11 mouse cellular contexts compared by ENCODE assay signal in genomic region chr5:135945916-135946408, GRCm38 (mm10). TPM values are rescaled to one million over a fixed set of nuclear protein-coding genes. Genes with fewer than 3 reads are reported as not detected.
DNase-seq lines count a peak whose midpoint lies in the region; ATAC-seq and TF ChIP-seq lines count a peak whose summit lies in the region.
"Had no signal": no experiment of that assay in that cellular context is flagged by ENCODE, and none has a peak within 500 bp of the region (broad histone marks: within the 10 kb centered on the region; RNA-seq: fewer than 3 reads in every experiment).

No protein-coding gene starts in this region.

- no peaks in the 10 kb centered on the region for H3K27me3 ChIP-seq in megakaryocyte, embryonic 14.5 days (replicated peaks)
- H3K27me3 ChIP-seq in forebrain, postnatal 0 days (ENCODE audit: insufficient read depth, low read length), result no peaks in the 10 kb centered on the region
- H3K27me3 ChIP-seq in stomach, embryonic 14.5 days (ENCODE audit: control insufficient read depth, insufficient read depth, low read length), result no peaks in the 10 kb centered on the region
- H3K27me3 ChIP-seq: liver, embryonic 15.5 days had no signal

- H3K27ac ChIP-seq in forebrain, postnatal 0 days (ENCODE audit: low read depth, low read length), result no peak overlapping the region
- H3K27ac ChIP-seq in stomach, embryonic 14.5 days (ENCODE audit: low read length), result no peak overlapping the region
- no peak overlapping the region for H3K27ac ChIP-seq in layer of hippocampus, adult 2 months
- H3K27ac ChIP-seq: liver, embryonic 15.5 days had no signal

- peak; percentile 25 for DNase-seq in gastrocnemius, postnatal 10 days
- DNase-seq in gastrocnemius, postnatal 4 days (ENCODE audit: low spot score in 2 of 2), result no peak
- DNase-seq in forebrain, postnatal 0 days, result peak; percentile 55
- DNase-seq in layer of hippocampus, adult 2 months (ENCODE audit: low spot score in 2 of 2), result no peak
- DNase-seq in spleen, adult 18-20 months, result no peak
- DNase-seq: kidney, adult 8-10 months had no signal

- H3K4me3 ChIP-seq in megakaryocyte, embryonic 14.5 days (replicated peaks), result peak overlapping the region; percentile 30
- H3K4me3 ChIP-seq in forebrain, postnatal 0 days (ENCODE audit: low read depth, low read length), result no peak overlapping the region
- H3K4me3 ChIP-seq in stomach, embryonic 14.5 days (ENCODE audit: low read depth, low read length), result no peak overlapping the region
- H3K4me3 ChIP-seq in layer of hippocampus, adult 2 months, result no peak overlapping the region
- H3K4me3 ChIP-seq: liver, embryonic 15.5 days had no signal

- H3K4me2 ChIP-seq in forebrain, postnatal 0 days (ENCODE audit: low read depth), result peak overlapping the region; percentile 6; the same call in 1 of the 2 replicates
- H3K4me2 ChIP-seq in stomach, embryonic 14.5 days (replicated peaks; ENCODE audit: low read depth, low read length), result no peak overlapping the region
- H3K4me2 ChIP-seq: liver, embryonic 15.5 days had no signal

- WGBS in forebrain, postnatal 0 days, result 47% methylated on average over 10 of the region's 10 CpGs
- WGBS in stomach, embryonic 14.5 days, result 45% methylated on average over 10 of the region's 10 CpGs

- H3K9me3 ChIP-seq in megakaryocyte, embryonic 14.5 days, result peaks cover 7% of the 10 kb centered on the region
- no peaks in the 10 kb centered on the region for H3K9me3 ChIP-seq in forebrain, postnatal 0 days (ENCODE audit: low read length)
- no peaks in the 10 kb centered on the region for H3K9me3 ChIP-seq in stomach, embryonic 14.5 days (ENCODE audit: control insufficient read depth, low read depth, low read length)
- H3K9me3 ChIP-seq: liver, embryonic 15.5 days had no signal

- H3K9ac ChIP-seq in forebrain, postnatal 0 days, result 0 out of 2 replicates have a peak overlapping the region, but pooled peaks have one; percentile 10
- H3K9ac ChIP-seq in stomach, embryonic 14.5 days (replicated peaks; ENCODE audit: low read depth, low read length), result no peak overlapping the region
- H3K9ac ChIP-seq: liver, embryonic 15.5 days had no signal

- no peaks in the 10 kb centered on the region for H3K36me3 ChIP-seq in megakaryocyte, embryonic 14.5 days (replicated peaks; ENCODE audit: low read length)
- H3K36me3 ChIP-seq in forebrain, postnatal 0 days (ENCODE audit: insufficient read depth), result no peaks in the 10 kb centered on the region
- no peaks in the 10 kb centered on the region for H3K36me3 ChIP-seq in stomach, embryonic 14.5 days (ENCODE audit: control insufficient read depth, insufficient read depth, low read length)
- H3K36me3 ChIP-seq: liver, embryonic 15.5 days had no signal

- no peak for ATAC-seq in megakaryocyte, adult 5-6 weeks (ENCODE audit: poor library complexity, severe bottlenecking)
- peak; percentile 25; the same call in 1 of the 2 replicates for ATAC-seq in forebrain, postnatal 0 days
- ATAC-seq in stomach, embryonic 14.5 days (ENCODE audit: insufficient number of reproducible peaks, insufficient read depth, low FRiP score, low read depth), result peak; percentile 68; the same call in 1 of the 2 replicates

- TF ChIP-seq CTCF in forebrain, postnatal 0 days (IDR thresholded peaks at IDR 0.05; ENCODE audit: low read depth), result no peak
- no peak for TF ChIP-seq CTCF in layer of hippocampus, adult 2 months (conservative IDR thresholded peaks at IDR 0.05)

- H3K4me1 ChIP-seq in megakaryocyte, embryonic 14.5 days, result peaks cover 45% of the 10 kb centered on the region
- H3K4me1 ChIP-seq in forebrain, postnatal 0 days (ENCODE audit: insufficient read depth), result no peaks in the 10 kb centered on the region
- H3K4me1 ChIP-seq in stomach, embryonic 14.5 days (ENCODE audit: control insufficient read depth, insufficient read depth, low read length), result peaks cover 7% of the 10 kb centered on the region

RNA-seq across cellular contexts. Expression of gene Ywhag, which starts 11.5 kb away (rescaled TPM):
- total RNA-seq in gastrocnemius, postnatal 10 days (2021), result 100 to 1,000 TPM; 302 to 322 TPM
- 100 to 1,000 TPM; 340 to 349 TPM for total RNA-seq in gastrocnemius, postnatal 4 days (2021)
- 121 and 148 TPM in 2 replicates for polyA plus RNA-seq in megakaryocyte, embryonic 14.5 days (2012; ENCODE audit: insufficient read depth, low replicate concordance)
- 124 and 141 TPM in 2 replicates for total RNA-seq in megakaryocyte, adult 5-6 weeks (2015)
- total RNA-seq in megakaryocyte, adult 5-6 weeks (2017), result 72.4 and 88.1 TPM in 2 replicates
- 220 and 286 TPM in 2 replicates for total RNA-seq in forebrain, postnatal 0 days (2014; rRNA removed)
- 603 and 867 TPM in 2 replicates for polyA plus RNA-seq in forebrain, postnatal 0 days (2015; fragmentation: Nextera tagmentation; extraction: Ambion mirVana)
- 99.4 and 101 TPM in 2 replicates for polyA plus RNA-seq in stomach, embryonic 14.5 days (2014; fragmentation: Nextera tagmentation; extraction: Ambion mirVana)
- 1,000 to 10,000 TPM; 1,218 to 1,292 TPM for total RNA-seq in layer of hippocampus, adult 2 months (2021)

RNA-seq across cellular contexts. Expression of gene Ssc4d, which starts 28.4 kb away (rescaled TPM):
- total RNA-seq in gastrocnemius, postnatal 10 days (2021), result 1 to 10 TPM in 1 of 2 experiments, under 1 TPM in 1; 0.78 to 1.1 TPM
- 1 to 10 TPM; 1.3 to 1.6 TPM for total RNA-seq in gastrocnemius, postnatal 4 days (2021)
- polyA plus RNA-seq in megakaryocyte, embryonic 14.5 days (2012; ENCODE audit: insufficient read depth, low replicate concordance), result 5.0 and 13.7 TPM in 2 replicates
- 17.1 and 19.9 TPM in 2 replicates for total RNA-seq in megakaryocyte, adult 5-6 weeks (2015)
- 6.0 and 7.4 TPM in 2 replicates for total RNA-seq in megakaryocyte, adult 5-6 weeks (2017)
- 6.5 and 7.0 TPM in 2 replicates for total RNA-seq in forebrain, postnatal 0 days (2014; rRNA removed)
- polyA plus RNA-seq in forebrain, postnatal 0 days (2015; fragmentation: Nextera tagmentation; extraction: Ambion mirVana), result 2.5 and 4.0 TPM in 2 replicates
- polyA plus RNA-seq in stomach, embryonic 14.5 days (2014; fragmentation: Nextera tagmentation; extraction: Ambion mirVana), result 1.9 and 2.2 TPM in 2 replicates
- 1 to 10 TPM; 1.4 to 1.9 TPM for total RNA-seq in layer of hippocampus, adult 2 months (2021)

RNA-seq across cellular contexts. Expression of gene Zp3, which starts 33.9 kb away (rescaled TPM):
- not detected for total RNA-seq in gastrocnemius, postnatal 10 days (2021)
- not detected for total RNA-seq in gastrocnemius, postnatal 4 days (2021)
- polyA plus RNA-seq in megakaryocyte, embryonic 14.5 days (2012; ENCODE audit: insufficient read depth, low replicate concordance), result not detected in 2 replicates
- total RNA-seq in megakaryocyte, adult 5-6 weeks (2015), result 0.20 TPM in 1 of 2 replicates, not detected in the other
- total RNA-seq in megakaryocyte, adult 5-6 weeks (2017), result not detected in 2 replicates
- 0.14 TPM in 1 of 2 replicates, not detected in the other for total RNA-seq in forebrain, postnatal 0 days (2014; rRNA removed)
- polyA plus RNA-seq in forebrain, postnatal 0 days (2015; fragmentation: Nextera tagmentation; extraction: Ambion mirVana), result 0.14 and 0.23 TPM in 2 replicates
- polyA plus RNA-seq in stomach, embryonic 14.5 days (2014; fragmentation: Nextera tagmentation; extraction: Ambion mirVana), result not detected in 2 replicates
- total RNA-seq in layer of hippocampus, adult 2 months (2021), result not detected
- total RNA-seq: common myeloid progenitor, adult 5-6 weeks had no signal
- polyA plus RNA-seq: liver, embryonic 15.5 days had no signal

RNA-seq across cellular contexts. Expression of gene Dtx2, which starts 48.6 kb away (rescaled TPM):
- 1 to 10 TPM; 7.7 to 9.2 TPM for total RNA-seq in gastrocnemius, postnatal 10 days (2021)
- 10 to 100 TPM; 12.9 to 14.4 TPM for total RNA-seq in gastrocnemius, postnatal 4 days (2021)
- polyA plus RNA-seq in megakaryocyte, embryonic 14.5 days (2012; ENCODE audit: insufficient read depth, low replicate concordance), result 23.7 and 30.1 TPM in 2 replicates
- total RNA-seq in megakaryocyte, adult 5-6 weeks (2015), result 26.3 and 30.3 TPM in 2 replicates
- total RNA-seq in megakaryocyte, adult 5-6 weeks (2017), result 10.9 and 12.4 TPM in 2 replicates
- 19.5 and 25.3 TPM in 2 replicates for total RNA-seq in forebrain, postnatal 0 days (2014; rRNA removed)
- polyA plus RNA-seq in forebrain, postnatal 0 days (2015; fragmentation: Nextera tagmentation; extraction: Ambion mirVana), result 17.6 and 20.0 TPM in 2 replicates
- polyA plus RNA-seq in stomach, embryonic 14.5 days (2014; fragmentation: Nextera tagmentation; extraction: Ambion mirVana), result 20.7 and 24.4 TPM in 2 replicates
- total RNA-seq in layer of hippocampus, adult 2 months (2021), result 1 to 10 TPM; 8.0 to 8.3 TPM

RNA-seq across cellular contexts. Expression of gene Hspb1, which starts 58.2 kb away (rescaled TPM):
- total RNA-seq in gastrocnemius, postnatal 10 days (2021), result 100 to 1,000 TPM; 357 to 451 TPM
- total RNA-seq in gastrocnemius, postnatal 4 days (2021), result 100 to 1,000 TPM; 499 to 513 TPM
- 0.79 TPM in 1 of 2 replicates, not detected in the other for polyA plus RNA-seq in megakaryocyte, embryonic 14.5 days (2012; ENCODE audit: insufficient read depth, low replicate concordance)
- total RNA-seq in megakaryocyte, adult 5-6 weeks (2015), result not detected in 2 replicates
- not detected in 2 replicates for total RNA-seq in megakaryocyte, adult 5-6 weeks (2017)
- 9.8 and 11.5 TPM in 2 replicates for total RNA-seq in forebrain, postnatal 0 days (2014; rRNA removed)
- polyA plus RNA-seq in forebrain, postnatal 0 days (2015; fragmentation: Nextera tagmentation; extraction: Ambion mirVana), result 9.2 and 11.2 TPM in 2 replicates
- polyA plus RNA-seq in stomach, embryonic 14.5 days (2014; fragmentation: Nextera tagmentation; extraction: Ambion mirVana), result 221 and 237 TPM in 2 replicates
- 10 to 100 TPM; 15.4 to 16.8 TPM for total RNA-seq in layer of hippocampus, adult 2 months (2021)

Comparison
In these comparisons a context has a peak if more than half of its experiments do, and no peak if none do; other contexts are left out.
1. DNase-seq: peak in gastrocnemius, postnatal 10 days (single experiment) and forebrain, postnatal 0 days (single experiment); none in gastrocnemius, postnatal 4 days (0 of 2), layer of hippocampus, adult 2 months (0 of 2) and spleen, adult 18-20 months (0 of 2).